Mouse (Mus musculus) neutrophil, adult 5-6 weeks (primary cell): ENCODE results near the gene Pfn1. TPM values are rescaled to one million over a fixed set of nuclear protein-coding genes. Genes with fewer than 3 reads are reported as not detected.

Source experiments
- ATAC-seq: fragments of 151-379, 151-347 bp; 2 replicates; pipeline ENCODE4 v1.8.0; 2017; ENCODE audit warnings: mild to moderate bottlenecking, moderate TSS enrichment; ENCODE audit not compliant: insufficient number of reproducible peaks, poor library complexity, low FRiP score, severe bottlenecking; ENCODE audit errors: extremely low read depth
- total RNA-seq: library from RNA; stranded (forward); fragments of 200-1000 nt; gene quantifications from 2 replicates; pipeline ENCODE4 v1.2.3, GENCODE M21; 2017

Pfn1 gene
- total RNA-seq, 1 experiment from 2014 or later: 683 TPM

GRCm38 (mm10) chr11:70645461-70646258 lies 8.8 kb downstream of the Pfn1 start:
- ATAC-seq: no peak

GRCm38 (mm10) chr11:70644564-70645103 lies 9.8 kb downstream of the Pfn1 start:
- ATAC-seq: no peak

- no peak for ATAC-seq
Measured at GRCm38 (mm10) chr11:70643051-70643450, 11.4 kb downstream of the Pfn1 start.

- no peak for ATAC-seq
Measured at GRCm38 (mm10) chr11:70641241-70641640, 13.2 kb downstream of the Pfn1 start.

GRCm38 (mm10) chr11:70639976-70640375 lies 14.5 kb downstream of the Pfn1 start:
- no peak for ATAC-seq

- no peak for ATAC-seq
Measured at GRCm38 (mm10) chr11:70638714-70639278, 15.6 kb downstream of the Pfn1 start, which contains the start of gene Gp1ba. Gp1ba (plus strand) TSS chr11:70639122.

- no peak for ATAC-seq
Measured at GRCm38 (mm10) chr11:70638293-70638692, 16.2 kb downstream of the Pfn1 start.

- no peak for ATAC-seq
Measured at GRCm38 (mm10) chr11:70637764-70638163, 16.7 kb downstream of the Pfn1 start.

- no peak for ATAC-seq
Measured at GRCm38 (mm10) chr11:70635601-70636000, 18.8 kb downstream of the Pfn1 start.

GRCm38 (mm10) chr11:70630129-70630528 lies 24.3 kb downstream of the Pfn1 start:
- ATAC-seq: no peak

GRCm38 (mm10) chr11:70629557-70629956 lies 24.9 kb downstream of the Pfn1 start:
- ATAC-seq: peak; percentile 44; the same call in 1 of the 2 replicates

- no peak for ATAC-seq
Measured at GRCm38 (mm10) chr11:70628431-70628830, 26.0 kb downstream of the Pfn1 start.

GRCm38 (mm10) chr11:70626877-70627276 lies 27.6 kb downstream of the Pfn1 start:
- no peak for ATAC-seq

GRCm38 (mm10) chr11:70625473-70625872 lies 29.0 kb downstream of the Pfn1 start:
- peak; percentile 60; the same call in 1 of the 2 replicates for ATAC-seq

GRCm38 (mm10) chr11:70623053-70623742 lies 31.2 kb downstream of the Pfn1 start:
- no peak for ATAC-seq

- ATAC-seq: peak; percentile 44
Measured at GRCm38 (mm10) chr11:70621972-70622814, 32.3 kb downstream of the Pfn1 start.

- ATAC-seq: no peak
Measured at GRCm38 (mm10) chr11:70619101-70619500, 35.3 kb downstream of the Pfn1 start, which contains the start of gene Chrne. Chrne (minus strand) TSS chr11:70619216.

GRCm38 (mm10) chr11:70615516-70616093 lies 38.8 kb downstream of the Pfn1 start, which contains the start of gene 4930544D05Rik:
4930544D05Rik (plus strand) TSS chr11:70615848.
- ATAC-seq: peak; percentile 23; the same call in 1 of the 2 replicates
